Mouse (Mus musculus) myocyte (in vitro differentiated cells): ENCODE data around the gene Rcc1. TPM values are rescaled to one million over a fixed set of nuclear protein-coding genes. Genes with fewer than 3 reads are reported as not detected.

Experiments used
- H3K27me3 ChIP-seq: one replicate; pipeline ENCODE4 v1.6.1; 2011; ENCODE audit not compliant: control insufficient read depth, insufficient read depth, insufficient read length
- H3K36me3 ChIP-seq: one replicate; pipeline ENCODE4 v1.6.1; 2011; ENCODE audit not compliant: control insufficient read depth, insufficient read depth
- H3K4me2 ChIP-seq: one replicate; pipeline ENCODE4 v1.6.1; 2011; ENCODE audit warnings: low read depth, control low read depth
- H3K4me3 ChIP-seq: one replicate; pipeline ENCODE4 v1.5.1; 2011; ENCODE audit warnings: mild to moderate bottlenecking, control low read depth, moderate library complexity
- H3K79me2 ChIP-seq: one replicate; pipeline ENCODE4 v1.6.1; 2011; ENCODE audit not compliant: control insufficient read depth, insufficient read depth
- H3ac ChIP-seq: one replicate; pipeline ENCODE4 v1.6.1; 2011; ENCODE audit not compliant: control insufficient read depth, insufficient read length
- CEBPB ChIP-seq: IDR thresholded peaks from 2 replicates; pipeline ENCODE4 v1.6.1; 2011; ENCODE audit warnings: mild to moderate bottlenecking, moderate library complexity; ENCODE audit not compliant: poor library complexity, insufficient read depth, severe bottlenecking
- E2F4 ChIP-seq: IDR thresholded peaks from one replicate; pipeline ENCODE4 v1.6.1; 2011; ENCODE audit warnings: mild to moderate bottlenecking, control low read depth, moderate library complexity; ENCODE audit not compliant: insufficient read depth
- MAX ChIP-seq: IDR thresholded peaks from one replicate; pipeline ENCODE4 v1.6.1; 2011; ENCODE audit warnings: low read depth, mild to moderate bottlenecking, control low read depth
- MYOD1 ChIP-seq, 3 experiments: IDR thresholded peaks; one replicate each; pipeline ENCODE4 v1.6.1; 2011; ENCODE audit warnings: control low read depth in 2 of 3, low read depth in 2 of 3, mild to moderate bottlenecking in 2 of 3, moderate library complexity in 1 of 3; ENCODE audit not compliant: insufficient read length in 2 of 3, control insufficient read depth in 1 of 3
- MYOG ChIP-seq, 3 experiments: IDR thresholded peaks; one replicate each; pipeline ENCODE4 v1.6.1; 2011; ENCODE audit warnings: control low read depth in 2 of 3, low read depth in 2 of 3, mild to moderate bottlenecking in 2 of 3; ENCODE audit not compliant: insufficient read length in 2 of 3, control insufficient read depth in 1 of 3, insufficient read depth in 1 of 3
- POLR2A ChIP-seq: IDR thresholded peaks from one replicate; pipeline ENCODE4 v1.6.1; 2011; ENCODE audit warnings: low read depth, mild to moderate bottlenecking, control low read depth, moderate library complexity; ENCODE audit not compliant: insufficient read length
- POLR2AphosphoS2 ChIP-seq: IDR thresholded peaks from one replicate; pipeline ENCODE4 v1.6.1; 2011; ENCODE audit warnings: low read depth, control low read depth; ENCODE audit not compliant: insufficient read length
- REST ChIP-seq: IDR thresholded peaks from one replicate; pipeline ENCODE4 v1.6.1; 2011; ENCODE audit warnings: mild to moderate bottlenecking, control low read depth, moderate library complexity; ENCODE audit not compliant: insufficient read depth, insufficient read length
- SRF ChIP-seq: IDR thresholded peaks from one replicate; pipeline ENCODE4 v1.6.1; 2011; ENCODE audit warnings: low read depth; ENCODE audit not compliant: control insufficient read depth, insufficient read length
- TCF12 ChIP-seq: IDR thresholded peaks from one replicate; pipeline ENCODE4 v1.6.1; 2011; ENCODE audit warnings: mild to moderate bottlenecking, control low read depth; ENCODE audit not compliant: poor library complexity, insufficient read depth, severe bottlenecking
- TCF3 ChIP-seq: IDR thresholded peaks from one replicate; pipeline ENCODE4 v1.6.1; 2011; ENCODE audit warnings: low read depth, control low read depth; ENCODE audit not compliant: insufficient read length
- USF1 ChIP-seq: IDR thresholded peaks from one replicate; pipeline ENCODE4 v1.6.1; 2011; ENCODE audit warnings: low read depth, mild to moderate bottlenecking, control low read depth, moderate library complexity
- polyA plus RNA-seq: library from polyadenylated mRNA; unstranded; fragments of >200 nt; fragmentation: generic; extraction: Trizol; gene quantifications from one replicate; pipeline ENCODE4 v1.2.1, GENCODE M21; 2012; ENCODE audit warnings: missing spikeins

Gene Rcc1
- polyA plus RNA-seq, 1 experiment: 33.2 TPM

DNA sequence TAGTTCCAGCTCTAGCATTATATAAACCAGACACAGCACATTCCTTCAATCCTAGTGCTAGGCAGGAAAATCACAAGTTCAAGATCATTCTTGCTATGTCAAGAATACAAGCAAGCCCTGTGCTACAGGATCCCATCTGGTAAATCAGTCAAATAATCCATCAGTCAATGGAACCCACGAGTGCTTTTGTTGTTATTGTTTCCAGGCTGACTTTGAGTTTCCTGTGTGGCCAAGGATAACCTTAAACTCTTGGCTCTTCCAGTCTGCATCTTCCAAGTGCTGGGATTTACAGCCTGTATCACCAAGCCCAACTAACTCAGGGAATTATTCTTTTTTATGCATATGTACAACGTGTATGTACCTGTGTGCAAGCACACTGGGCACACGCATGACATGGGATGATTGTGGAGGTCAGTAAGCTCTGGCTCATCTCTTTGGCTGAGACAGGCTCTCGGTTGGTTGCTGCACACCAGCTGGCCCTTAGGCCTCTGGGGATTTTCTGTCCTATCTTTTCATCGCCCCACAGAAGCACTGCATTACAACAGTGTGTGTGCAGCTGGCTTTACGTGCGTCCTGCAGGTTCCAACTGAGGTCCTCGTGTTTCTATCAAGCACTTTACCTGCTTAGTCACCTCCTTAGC is 32.5 kb upstream of the Rcc1 start:
- no peak overlapping the region for H3K4me2 ChIP-seq
- H3K4me3 ChIP-seq: no peak overlapping the region
- peaks cover 48% of the 10 kb centered on the region for H3K79me2 ChIP-seq
- no peaks in the 10 kb centered on the region for H3K27me3 ChIP-seq
- peaks cover 39% of the 10 kb centered on the region for H3K36me3 ChIP-seq
- TF ChIP-seq SRF (no peak), E2F4 (no peak)
- no peak overlapping the region for H3ac ChIP-seq

DNA sequence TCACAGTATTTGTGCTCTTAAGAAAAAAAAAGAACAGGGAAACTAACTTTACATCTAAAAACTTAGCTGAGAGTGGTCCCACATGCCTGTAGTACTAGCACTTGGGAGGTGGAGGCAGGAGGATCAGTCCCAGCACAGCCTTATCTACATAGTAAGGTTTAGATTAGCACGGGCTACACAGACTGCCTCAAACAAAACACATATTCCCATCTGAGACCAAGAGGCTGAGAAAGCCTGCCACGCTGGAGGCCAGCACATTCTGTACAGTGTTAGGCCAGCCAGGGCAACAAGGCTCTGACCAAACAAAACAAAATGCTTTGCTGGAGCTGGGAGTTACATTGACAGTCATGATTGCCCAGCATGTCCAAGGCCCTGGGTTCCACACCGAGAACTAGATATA is 30.1 kb upstream of the Rcc1 start:
- TF ChIP-seq E2F4 (no peak), MYOG (IDR thresholded peaks at IDR 0.05; ENCODE audit: control insufficient read depth in 1 of 3, insufficient read depth in 1 of 3, insufficient read length in 2 of 3, low read depth in 2 of 3) (no peak)
- H3K36me3 ChIP-seq: peaks cover 39% of the 10 kb centered on the region
- peaks cover 36% of the 10 kb centered on the region for H3K79me2 ChIP-seq
- H3K4me3 ChIP-seq: no peak overlapping the region
- H3K27me3 ChIP-seq: no peaks in the 10 kb centered on the region
- no peak overlapping the region for H3K4me2 ChIP-seq
- H3ac ChIP-seq: no peak overlapping the region

DNA sequence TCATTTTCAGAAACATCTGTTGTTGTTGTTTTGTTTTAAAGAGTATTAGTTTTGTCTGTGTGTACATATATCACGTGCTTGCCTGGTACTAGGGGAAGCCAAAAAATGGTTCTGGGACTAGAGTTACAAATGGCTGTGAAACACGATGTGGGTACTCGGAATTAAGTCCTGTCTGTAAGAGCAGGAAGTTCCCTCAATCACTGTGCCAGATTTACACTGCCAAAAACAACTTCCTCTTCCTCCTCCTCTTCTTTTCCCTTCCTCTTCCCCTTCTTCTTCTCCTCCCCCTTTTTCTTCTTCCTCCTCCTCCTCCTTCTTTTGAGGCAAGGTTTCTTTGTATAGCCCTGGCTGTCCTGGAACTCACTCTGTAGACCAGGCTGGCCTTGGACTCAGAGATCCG is 28.9 kb upstream of the Rcc1 start:
- H3K4me3 ChIP-seq: no peak overlapping the region
- peaks cover 25% of the 10 kb centered on the region for H3K79me2 ChIP-seq
- H3K4me2 ChIP-seq: no peak overlapping the region
- H3K27me3 ChIP-seq: no peaks in the 10 kb centered on the region
- H3ac ChIP-seq: no peak overlapping the region
- TF ChIP-seq TCF12 (no peak), SRF (no peak), MYOD1 (IDR thresholded peaks at IDR 0.05; ENCODE audit: control insufficient read depth in 1 of 3, insufficient read length in 2 of 3, low read depth in 2 of 3) (no peak), USF1 (no peak), MAX (no peak), TCF3 (no peak), POLR2A (no peak), REST (no peak), MYOG (IDR thresholded peaks at IDR 0.05; ENCODE audit: control insufficient read depth in 1 of 3, insufficient read depth in 1 of 3, insufficient read length in 2 of 3, low read depth in 2 of 3) (no peak), CEBPB (no peak), E2F4 (no peak), POLR2AphosphoS2 (no peak)
- peaks cover 44% of the 10 kb centered on the region for H3K36me3 ChIP-seq

DNA sequence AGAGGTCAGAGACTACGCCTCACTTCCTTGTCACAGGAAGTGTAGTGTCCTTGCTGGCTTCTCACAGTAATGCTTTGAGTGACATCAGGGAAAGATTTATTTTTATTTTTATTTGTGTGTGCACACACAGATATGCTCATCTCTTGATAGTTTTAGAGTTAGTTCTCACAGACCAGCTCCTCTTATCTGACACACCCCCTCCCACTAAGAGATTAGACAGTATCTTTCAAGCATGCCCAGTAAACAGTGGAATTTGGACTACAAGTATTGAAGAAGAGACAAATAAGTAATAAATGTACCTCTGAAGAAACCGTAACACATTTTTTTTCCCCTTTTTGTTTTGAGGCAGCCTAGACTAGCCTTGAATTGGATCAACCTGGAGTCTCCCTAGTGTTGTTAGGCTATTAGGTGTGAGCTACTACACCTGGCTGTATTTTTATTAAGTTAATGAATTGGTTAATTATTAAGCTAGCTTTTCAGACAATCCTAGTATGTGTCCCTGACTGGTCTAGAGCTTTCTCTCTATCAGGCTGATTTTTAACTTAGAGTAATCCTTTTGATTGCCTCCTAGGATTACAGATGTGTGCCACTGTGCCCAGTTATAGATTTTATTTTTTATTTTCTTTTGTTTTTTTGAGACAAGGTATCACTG is 27.7 kb upstream of the Rcc1 start:
- no peak overlapping the region for H3K4me3 ChIP-seq
- H3ac ChIP-seq: no peak overlapping the region
- H3K27me3 ChIP-seq: no peaks in the 10 kb centered on the region
- TF ChIP-seq TCF3: no peak
- no peak for TF ChIP-seq TCF12
- no peak for TF ChIP-seq CEBPB
- H3K4me2 ChIP-seq: no peak overlapping the region
- H3K79me2 ChIP-seq: peaks cover 14% of the 10 kb centered on the region
- peaks cover 41% of the 10 kb centered on the region for H3K36me3 ChIP-seq

DNA sequence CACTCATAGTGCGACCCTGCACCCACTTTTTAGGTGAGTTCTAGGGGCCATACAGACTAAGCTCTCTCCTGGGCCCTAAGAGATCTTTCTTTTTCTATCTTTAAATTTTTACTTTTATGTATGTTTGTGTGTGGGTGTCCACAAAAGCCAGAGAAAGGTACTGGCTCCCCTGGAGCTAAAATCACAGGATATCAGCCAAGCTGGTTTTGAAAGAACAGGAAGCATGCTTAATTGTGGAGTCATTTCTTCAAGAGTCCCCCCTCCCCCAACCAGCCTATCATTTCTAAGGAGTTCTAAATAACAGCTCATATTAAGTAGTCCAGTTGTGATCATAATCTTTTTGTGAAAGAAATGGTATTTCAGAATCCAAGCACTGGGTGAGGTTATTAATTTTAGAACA is 20.4 kb upstream of the Rcc1 start:
- Histone ChIP-seq H3K4me3 (no peak overlapping the region), H3K4me2 (no peak overlapping the region), H3ac (no peak overlapping the region), H3K27me3 (no peaks in the 10 kb centered on the region), H3K36me3 (peaks cover 59% of the 10 kb centered on the region), H3K79me2 (no peaks in the 10 kb centered on the region)
- no peak for TF ChIP-seq MYOD1 (IDR thresholded peaks at IDR 0.05; ENCODE audit: control insufficient read depth in 1 of 3, insufficient read length in 2 of 3, low read depth in 2 of 3)
- TF ChIP-seq MAX: no peak
- no peak for TF ChIP-seq TCF12
- TF ChIP-seq E2F4: no peak
- TF ChIP-seq USF1: no peak
- no peak for TF ChIP-seq SRF
- TF ChIP-seq POLR2A: no peak
- TF ChIP-seq MYOG (IDR thresholded peaks at IDR 0.05; ENCODE audit: control insufficient read depth in 1 of 3, insufficient read depth in 1 of 3, insufficient read length in 2 of 3, low read depth in 2 of 3): no peak
- no peak for TF ChIP-seq POLR2AphosphoS2
- TF ChIP-seq REST: no peak
- TF ChIP-seq TCF3: no peak
- TF ChIP-seq CEBPB: no peak
